Mouse (Mus musculus) fat pad, adult 2 months (tissue): ENCODE measurements around the gene Lhfpl4.
A peak's percentile ranks its signal among the peaks of the same experiment; 100 is the strongest.

Source experiments
- DNase-seq: peaks from one replicate; pipeline ENCODE4 v3.0.0-alpha.2; 2011; ENCODE audit warnings: low read depth, low spot score; ENCODE audit errors: extremely low read depth

Lhfpl4 gene

DNA sequence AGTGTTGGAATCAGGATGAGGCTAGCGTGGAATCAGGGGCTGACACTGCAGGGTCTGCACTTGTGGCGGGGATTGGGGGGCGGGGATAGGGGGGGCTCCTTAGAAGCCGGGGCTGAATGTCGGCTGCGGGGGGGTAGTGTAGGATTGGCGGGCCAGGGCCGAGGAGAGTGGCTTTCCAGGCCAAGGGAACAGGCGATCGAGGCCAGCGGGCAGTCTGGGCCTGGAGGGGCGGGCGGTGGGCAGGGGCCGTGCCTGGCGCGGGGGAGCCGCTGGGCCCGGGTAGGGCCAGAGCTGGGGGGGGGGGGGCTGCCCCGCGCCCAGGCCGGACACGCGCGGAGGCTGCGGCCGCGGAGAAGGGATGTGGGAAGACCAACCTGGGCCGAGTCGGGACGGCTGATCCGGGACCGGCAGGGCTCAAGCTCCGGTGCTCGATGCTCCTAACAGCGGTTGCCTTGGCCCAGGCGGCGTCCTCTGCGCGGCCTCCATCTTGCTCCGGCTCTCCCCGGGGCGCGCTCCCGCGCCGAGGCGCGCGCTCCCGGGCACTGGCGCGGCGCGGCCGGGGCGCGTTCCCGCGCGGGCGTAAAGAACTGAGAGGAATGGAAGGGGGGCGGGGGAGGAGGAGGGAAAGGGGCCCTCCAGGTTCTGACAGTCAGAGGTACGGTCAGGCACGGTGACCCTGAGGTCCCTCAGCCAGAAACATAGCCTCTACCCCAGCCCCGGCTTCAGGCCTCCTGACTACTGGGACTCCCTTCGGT, at the start of gene Lhfpl4:
Lhfpl4 (minus strand) TSS at position 544 of the 755 bp plus-strand sequence.
- no peak for DNase-seq

GRCm38 (mm10) chr6:113242753-113243152, 47.6 kb upstream of the Lhfpl4 start:
- DNase-seq = no peak

GRCm38 (mm10) chr6:113238442-113238841, 43.3 kb upstream of the Lhfpl4 start:
- DNase-seq = no peak

- peak; percentile 21 for DNase-seq
Measured at GRCm38 (mm10) chr6:113237542-113238270, 42.5 kb upstream of the Lhfpl4 start, which contains the start of gene Mtmr14. Mtmr14 (plus strand) TSS chr6:113237843.

DNA sequence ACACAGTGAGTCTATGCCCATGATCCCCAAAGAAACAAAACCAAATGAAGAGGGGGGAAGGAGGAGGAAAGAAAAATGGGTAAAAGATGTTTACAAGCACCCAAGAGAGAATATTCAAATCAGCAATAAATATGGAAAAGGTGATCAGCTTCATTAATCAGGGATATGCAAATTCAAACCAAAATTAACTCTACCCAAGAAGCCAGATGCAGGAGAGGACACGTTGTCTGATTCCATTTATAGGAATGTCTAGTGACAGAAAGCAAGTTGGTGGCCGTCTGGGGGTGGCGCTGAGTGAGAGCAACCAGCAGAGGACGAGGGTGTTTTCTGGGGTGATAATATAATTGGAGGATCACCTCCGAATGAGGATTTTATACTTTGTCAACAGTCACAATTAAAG, 40.0 kb upstream of the Lhfpl4 start:
- DNase-seq = no peak

- DNase-seq = no peak
Measured at GRCm38 (mm10) chr6:113226705-113227104, 31.5 kb upstream of the Lhfpl4 start.

DNA sequence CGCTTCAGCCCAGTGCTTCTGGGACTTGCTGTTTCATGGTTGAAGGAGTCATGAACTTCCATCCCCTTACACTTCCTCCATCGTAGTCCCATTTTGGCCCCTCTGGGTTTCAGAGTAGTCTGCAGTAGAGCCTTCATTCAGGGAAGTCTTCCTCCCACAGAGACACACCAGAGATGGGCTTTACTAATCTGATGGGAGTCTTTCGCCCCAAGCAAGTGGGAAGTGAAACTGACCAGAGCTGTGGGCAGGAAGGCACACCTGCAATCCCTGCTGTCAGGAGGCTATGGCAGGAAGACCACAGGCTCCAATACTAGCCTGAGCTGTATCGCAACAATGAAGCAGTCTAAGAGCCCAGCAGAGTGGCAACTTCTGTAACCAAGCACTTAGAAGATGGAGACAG, 30.6 kb upstream of the Lhfpl4 start:
- no peak for DNase-seq

DNA sequence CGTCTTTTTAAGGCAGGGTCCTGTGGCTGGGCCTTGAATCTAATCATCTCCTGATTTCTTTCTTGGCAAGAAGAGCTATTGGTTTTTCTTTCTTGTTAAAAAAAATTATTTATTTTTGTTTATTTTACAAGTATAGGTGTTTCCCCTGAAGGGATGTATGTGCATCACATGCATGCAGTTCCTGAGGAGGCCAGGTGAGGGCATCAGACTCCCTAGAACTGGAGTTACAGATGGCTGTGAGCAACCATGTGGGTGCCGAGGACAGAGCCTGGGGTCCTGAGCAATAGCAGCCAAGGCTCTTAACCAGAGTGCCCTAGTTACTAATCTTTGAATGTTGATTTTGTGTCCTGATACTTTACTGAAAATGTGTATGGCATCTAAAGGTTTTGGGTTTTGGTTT, 21.1 kb upstream of the Lhfpl4 start:
- DNase-seq = no peak

GRCm38 (mm10) chr6:113195596-113195992, 410 bp upstream of the Lhfpl4 start:
- DNase-seq = no peak

- DNase-seq = no peak
Measured at GRCm38 (mm10) chr6:113194517-113194840, 705 bp downstream of the Lhfpl4 start.

DNA sequence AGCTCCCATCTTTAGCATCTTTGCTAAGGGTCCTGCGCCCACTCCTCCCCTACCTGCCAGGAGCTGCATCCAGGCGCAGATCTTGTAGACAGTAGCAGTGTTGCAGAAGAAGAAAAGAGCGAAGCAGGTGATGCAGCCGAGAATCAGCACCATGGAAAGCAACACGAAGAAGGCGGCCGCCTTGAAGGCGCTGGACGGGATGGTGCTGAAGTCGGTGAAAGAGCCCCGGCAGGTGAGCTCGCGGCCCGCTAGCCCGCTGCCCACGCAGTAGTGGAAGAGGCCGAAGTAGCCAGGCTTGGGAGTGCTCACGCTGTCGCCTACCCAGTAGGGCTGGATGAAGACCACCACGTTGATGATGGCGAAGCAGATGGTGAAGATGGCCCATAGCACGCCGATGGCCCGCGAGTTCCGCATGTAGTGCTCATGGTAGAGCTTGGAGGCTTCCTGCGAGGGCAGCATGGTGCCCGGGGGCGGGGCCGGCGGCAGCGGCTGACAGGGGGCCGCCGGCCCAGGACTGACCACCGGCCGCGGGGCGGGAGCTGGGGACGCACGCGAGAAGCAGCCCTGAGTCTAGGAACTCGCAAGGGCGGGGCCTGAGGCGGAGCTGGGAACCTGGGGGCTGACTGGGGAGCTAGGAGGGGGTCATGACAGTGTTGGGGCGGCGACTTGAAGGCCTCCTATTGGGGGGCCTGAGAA, 1.3 kb downstream of the Lhfpl4 start:
- DNase-seq = no peak

GRCm38 (mm10) chr6:113184866-113185525, 10.2 kb downstream of the Lhfpl4 start:
- no peak for DNase-seq

- DNase-seq = no peak
Measured at GRCm38 (mm10) chr6:113184163-113184562, 11.0 kb downstream of the Lhfpl4 start.

GRCm38 (mm10) chr6:113179195-113179733, 15.9 kb downstream of the Lhfpl4 start:
- no peak for DNase-seq

GRCm38 (mm10) chr6:113178286-113179194, 16.6 kb downstream of the Lhfpl4 start:
- DNase-seq = no peak

- DNase-seq = no peak
Measured at GRCm38 (mm10) chr6:113176613-113177012, 18.6 kb downstream of the Lhfpl4 start.

GRCm38 (mm10) chr6:113175469-113175868, 19.7 kb downstream of the Lhfpl4 start:
- no peak for DNase-seq

DNA sequence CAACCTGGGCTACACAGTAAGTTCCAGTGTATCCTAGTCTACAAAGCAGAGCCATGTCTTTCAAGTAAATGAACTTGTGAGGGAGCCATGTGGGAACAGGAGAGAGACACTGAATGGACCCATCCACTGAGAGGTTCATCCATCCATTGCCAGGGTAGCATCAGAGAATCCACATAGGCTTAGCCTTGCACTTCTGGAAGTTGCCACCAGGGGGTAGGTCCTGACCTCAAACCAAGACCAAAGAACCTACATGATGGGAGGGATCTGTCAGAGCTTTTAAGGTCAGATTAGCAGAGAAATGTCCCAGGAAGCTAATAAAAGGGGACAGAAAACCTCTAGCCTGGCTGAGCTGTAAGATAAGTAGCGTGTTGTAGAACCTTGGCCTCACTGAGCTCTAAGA, 22.6 kb downstream of the Lhfpl4 start:
- DNase-seq = no peak

DNA sequence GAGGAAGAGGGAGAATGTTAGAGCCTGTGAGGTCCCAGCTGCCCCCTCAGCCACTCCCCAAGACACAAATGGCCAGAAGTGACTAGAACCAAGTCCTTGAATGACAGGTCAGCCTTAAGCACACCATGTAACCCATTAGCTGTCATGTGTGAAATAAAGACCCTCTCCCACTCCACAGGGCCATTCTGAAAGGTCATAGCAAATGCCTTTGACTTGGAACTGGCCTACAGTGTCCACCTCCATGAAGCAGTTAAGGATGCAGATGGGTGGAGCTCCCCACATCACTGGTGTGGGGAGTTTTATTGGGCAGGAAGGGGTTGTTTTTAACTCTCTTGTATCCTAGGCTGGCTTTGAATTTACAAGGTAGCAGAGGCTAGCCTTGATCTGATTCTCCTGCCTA, 23.2 kb downstream of the Lhfpl4 start:
- no peak for DNase-seq

- no peak for DNase-seq
Measured at GRCm38 (mm10) chr6:113170651-113171050, 24.5 kb downstream of the Lhfpl4 start.
